Comparison of ENCODE assay signal across 8 mouse cellular contexts in the genomic region with DNA sequence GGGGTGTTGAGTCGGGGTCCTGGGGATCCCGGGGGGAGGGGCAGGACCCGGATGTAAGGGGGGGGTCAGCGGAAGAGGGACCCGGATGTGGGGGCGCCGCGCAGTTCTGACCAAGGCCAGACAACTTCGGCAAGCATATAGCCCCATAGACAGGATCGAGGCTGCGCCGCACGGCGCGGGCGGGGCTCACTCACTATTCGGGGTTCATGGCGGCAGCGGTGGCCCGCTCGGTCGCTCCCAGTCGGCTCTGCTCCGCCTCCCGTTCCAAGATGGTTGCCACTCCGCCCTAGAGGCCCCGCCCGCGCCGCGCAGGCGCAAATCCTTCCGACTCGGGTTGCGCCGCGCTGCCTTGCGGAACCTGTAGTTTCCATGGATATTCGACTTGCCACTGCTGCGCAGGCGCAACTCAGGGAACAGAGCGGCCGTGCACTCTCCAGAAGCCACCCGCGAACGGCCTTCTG. TPM values are rescaled to one million over a fixed set of nuclear protein-coding genes. Genes with fewer than 3 reads are reported as not detected.
DNase-seq lines count a peak whose midpoint lies in the region; ATAC-seq lines count a peak whose summit lies in the region.

A gene (minus strand): TSS at position 342 of the 461 bp plus-strand sequence.

- under 1% methylated on average over 46 of the region's 46 CpGs for WGBS in heart, embryonic 14.5 days
- under 1% methylated on average over 45 of the region's 46 CpGs for WGBS in liver, embryonic 13.5 days (ENCODE audit: insufficient replicate concordance)
- WGBS in stomach, embryonic 16.5 days, result 0% methylated on average over 46 of the region's 46 CpGs

- peaks cover 69% of the 10 kb centered on the region for H3K36me3 ChIP-seq in heart, embryonic 14.5 days (ENCODE audit: control insufficient read depth, insufficient read depth, low read length)
- H3K36me3 ChIP-seq in liver, embryonic 13.5 days, result peaks cover 39% of the 10 kb centered on the region
- H3K36me3 ChIP-seq in stomach, embryonic 16.5 days (ENCODE audit: control insufficient read depth, insufficient read depth, low read length), result peaks cover 18% of the 10 kb centered on the region

- H3K4me3 ChIP-seq in heart, embryonic 14.5 days (ENCODE audit: control insufficient read depth in 1 of 2, insufficient read depth in 1 of 2, low read depth in 1 of 2, low read length in 2 of 2), result peak within 1 kb of the TSS; percentile 70 to 94
- peak within 1 kb of the TSS; percentile 83 for H3K4me3 ChIP-seq in liver, embryonic 13.5 days (replicated peaks)
- H3K4me3 ChIP-seq in stomach, embryonic 16.5 days (replicated peaks; ENCODE audit: low read length), result peak within 1 kb of the TSS; percentile 77

- no peaks in the 10 kb centered on the region for H3K9me3 ChIP-seq in heart, embryonic 14.5 days (ENCODE audit: control insufficient read depth, low read length)
- H3K9me3 ChIP-seq in liver, embryonic 13.5 days (replicated peaks), result no peaks in the 10 kb centered on the region
- H3K9me3 ChIP-seq in stomach, embryonic 16.5 days (replicated peaks; ENCODE audit: control insufficient read depth, low read length), result no peaks in the 10 kb centered on the region

- peak within 1 kb of the TSS; percentile 94 for H3K4me2 ChIP-seq in heart, embryonic 14.5 days (ENCODE audit: low read length)
- H3K4me2 ChIP-seq in liver, embryonic 13.5 days, result peak within 1 kb of the TSS; percentile 95
- peak within 1 kb of the TSS; percentile 89 for H3K4me2 ChIP-seq in stomach, embryonic 16.5 days (ENCODE audit: low read depth, low read length)

- DNase-seq in c-Kit-negative CD71-positive TER-119-positive erythroid progenitor cells, embryonic 14.5 days (ENCODE audit: low read depth, low spot score), result peak; percentile 98
- peak; percentile 94 for DNase-seq in fibroblast of lung, adult 2 months (ENCODE audit: low read depth)
- peak; percentile 99 for DNase-seq in kidney, postnatal 14 days
- DNase-seq in liver, embryonic 13.5 days, result peak; percentile 98
- peak; percentile 98 for DNase-seq in neural tube, embryonic 10.5 days (ENCODE audit: extremely low spot score, low spot score)

- H3K27ac ChIP-seq in heart, embryonic 14.5 days (replicated peaks in 1 of 2; ENCODE audit: control insufficient read depth in 1 of 2, insufficient read depth in 1 of 2, low read depth in 2 of 2, low read length in 2 of 2), result peak within 1 kb of the TSS; percentile 89 to 97
- H3K27ac ChIP-seq in liver, embryonic 13.5 days, result peak within 1 kb of the TSS; percentile 89
- peak within 1 kb of the TSS; percentile 96 for H3K27ac ChIP-seq in stomach, embryonic 16.5 days (ENCODE audit: low read length)

- H3K27me3 ChIP-seq in heart, embryonic 14.5 days (ENCODE audit: control insufficient read depth, insufficient read depth, low read length), result no peaks in the 10 kb centered on the region
- no peaks in the 10 kb centered on the region for H3K27me3 ChIP-seq in liver, embryonic 13.5 days
- H3K27me3 ChIP-seq in stomach, embryonic 16.5 days (ENCODE audit: control insufficient read depth, insufficient read depth, low read length), result no peaks in the 10 kb centered on the region

- H3K4me1 ChIP-seq in heart, embryonic 14.5 days (ENCODE audit: control insufficient read depth in 2 of 2, insufficient read depth in 2 of 2, low read length in 2 of 2), result peaks cover 8 to 17% of the 10 kb centered on the region in 2 experiments
- peaks cover 43% of the 10 kb centered on the region for H3K4me1 ChIP-seq in liver, embryonic 13.5 days (replicated peaks)
- H3K4me1 ChIP-seq in stomach, embryonic 16.5 days (ENCODE audit: control insufficient read depth, insufficient read depth, low read length), result peaks cover 16% of the 10 kb centered on the region

- H3K9ac ChIP-seq in heart, embryonic 14.5 days (ENCODE audit: low read length), result peak within 1 kb of the TSS; percentile 89
- peak within 1 kb of the TSS; percentile 91 for H3K9ac ChIP-seq in liver, embryonic 13.5 days
- peak within 1 kb of the TSS; percentile 85 for H3K9ac ChIP-seq in stomach, embryonic 16.5 days (ENCODE audit: low read length)

- ATAC-seq in CD4-positive, CD25-positive, alpha-beta regulatory T cell, adult 4 months, result peak; percentile 99
- peak; percentile 88 for ATAC-seq in heart, embryonic 14.5 days (ENCODE audit: insufficient number of reproducible peaks, insufficient read depth, low FRiP score, low read depth)
- ATAC-seq in liver, embryonic 13.5 days (ENCODE audit: low read depth), result peak; percentile 94
- ATAC-seq in stomach, embryonic 16.5 days (ENCODE audit: insufficient read depth, low FRiP score), result peak; percentile 94

RNA-seq across cellular contexts. Expression of the gene that starts here (rescaled TPM):
- 100 to 1,000 TPM in 1 of 2 experiments, 10 to 100 TPM in 1; 91.1 to 113 TPM for polyA plus RNA-seq in CD4-positive, CD25-positive, alpha-beta regulatory T cell, adult 4 months (2017; shearing (Covaris generic))
- polyA plus RNA-seq in heart, embryonic 14.5 days (2014; fragmentation: Nextera tagmentation; extraction: Ambion mirVana), result 223 and 231 TPM in 2 replicates
- 96.4 and 102 TPM in 2 replicates for polyA plus RNA-seq in liver, embryonic 13.5 days (2015; fragmentation: Nextera tagmentation; extraction: Ambion mirVana)
- polyA plus RNA-seq in stomach, embryonic 16.5 days (2015; fragmentation: Nextera tagmentation; extraction: Ambion mirVana), result 240 and 242 TPM in 2 replicates

Comparison
In these comparisons a context has a peak if more than half of its experiments do, and no peak if none do; other contexts are left out.
1. Peak in every context shown above with its lines: DNase-seq, ATAC-seq, H3K4me3 ChIP-seq and H3K27ac ChIP-seq.